Mouse (Mus musculus) lung, embryonic 15.5 days (tissue): ENCODE measurements around the gene Ksr1. TPM values are rescaled to one million over a fixed set of nuclear protein-coding genes. Genes with fewer than 3 reads are reported as not detected.
"Not testable (repeated sequence)": the region's sequence is repeated elsewhere in the genome, so short reads cannot be mapped to it uniquely, and the experiment has no call there.

Experiments used
- ATAC-seq: fragments of 200-750 bp; cut with Nextera tagmentation; 2 replicates; pipeline ENCODE4 v1.8.0; 2017; ENCODE audit warnings: moderate number of reproducible peaks, borderline replicate concordance; ENCODE audit not compliant: low FRiP score, low TSS enrichment; ENCODE audit errors: extremely low read depth
- H3K27ac ChIP-seq: fragments of 300-500 bp; sonication (generic); 2 replicates; pipeline ENCODE4 v1.5.1; 2015; ENCODE audit warnings: moderate library complexity, mild to moderate bottlenecking, inconsistent platforms
- H3K27me3 ChIP-seq: fragments of 300-500 bp; sonication (generic); 2 replicates; pipeline ENCODE4 v1.6.1; 2015; ENCODE audit warnings: inconsistent platforms
- H3K36me3 ChIP-seq: fragments of 300-500 bp; sonication (generic); 2 replicates; pipeline ENCODE4 v1.6.1; 2015; ENCODE audit warnings: inconsistent platforms
- H3K4me1 ChIP-seq: fragments of 300-500 bp; sonication (generic); 2 replicates; pipeline ENCODE4 v1.6.1; 2015; ENCODE audit warnings: inconsistent platforms
- H3K4me2 ChIP-seq: fragments of 300-500 bp; sonication (generic); 2 replicates; pipeline ENCODE4 v1.6.1; 2015; ENCODE audit warnings: inconsistent platforms, mild to moderate bottlenecking, moderate library complexity
- H3K4me3 ChIP-seq: fragments of 300-500 bp; sonication (generic); 2 replicates; pipeline ENCODE4 v1.5.1; 2015; ENCODE audit warnings: mild to moderate bottlenecking, inconsistent platforms
- H3K9ac ChIP-seq: fragments of 300-500 bp; sonication (generic); 2 replicates; pipeline ENCODE4 v1.6.1; 2015; ENCODE audit warnings: inconsistent platforms
- H3K9me3 ChIP-seq: fragments of 300-500 bp; sonication (generic); 2 replicates; pipeline ENCODE4 v1.6.1; 2016; ENCODE audit warnings: inconsistent platforms
- WGBS: fragments of 180-500 bp; shearing (Covaris S2); methylation state at CpG from one replicate; pipeline ENCODE4 v1.1.7; 2015; 5-methylcytosine and 5-hydroxymethylcytosine counted together
- polyA plus RNA-seq: library from polyadenylated mRNA; unstranded; fragments of >200 nt; fragmentation: Nextera tagmentation; extraction: Ambion mirVana; gene quantifications from 2 replicates; pipeline ENCODE4 v1.2.1, GENCODE M21; 2015

Gene Ksr1
- polyA plus RNA-seq, 1 experiment from 2014 or later, result 2.8 TPM

DNA sequence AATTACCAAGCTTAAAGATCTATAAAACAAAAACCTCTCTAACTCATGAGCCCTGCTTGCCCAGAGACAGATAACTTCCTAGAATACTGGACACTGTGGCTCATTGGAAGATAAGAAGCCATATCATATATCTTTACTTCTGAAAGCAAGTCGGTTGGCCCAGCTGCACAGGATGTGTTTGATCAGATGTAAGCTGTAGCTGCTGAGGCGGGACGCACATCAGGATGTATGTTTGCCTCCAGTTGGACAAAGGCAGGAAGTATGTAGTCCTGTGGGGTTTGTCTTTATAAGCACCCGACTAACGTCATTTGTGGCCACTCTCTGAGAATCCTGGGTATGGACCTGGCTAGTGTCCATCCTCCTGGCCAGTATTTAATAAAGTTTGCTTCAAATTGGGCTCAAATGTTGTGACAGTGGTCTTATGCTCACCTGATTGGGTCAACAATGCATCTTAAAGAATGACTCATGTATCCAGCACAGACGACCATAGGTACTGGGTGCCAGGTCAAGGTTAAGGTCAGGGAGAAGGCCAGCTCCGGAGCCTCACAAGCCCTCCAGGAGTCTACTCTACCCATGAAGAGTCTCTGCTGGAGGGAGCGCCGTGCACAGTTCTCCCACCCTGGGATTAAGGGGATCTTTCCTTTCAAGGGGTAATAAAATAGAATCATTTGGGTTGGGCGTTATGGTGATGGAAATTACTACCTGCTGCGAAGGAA lies 143.0 kb downstream of the Ksr1 start:
- Histone ChIP-seq H3K27me3 (no peaks in the 10 kb centered on the region), H3K9ac (no peak overlapping the region), H3K4me3 (no peak overlapping the region), H3K9me3 (no peaks in the 10 kb centered on the region), H3K4me2 (no peak overlapping the region), H3K36me3 (no peaks in the 10 kb centered on the region), H3K4me1 (peaks cover 8% of the 10 kb centered on the region; the same call in 1 of the 2 replicates), H3K27ac (peak overlapping the region; percentile 82)
- WGBS, result 53% methylated on average over 11 of the region's 11 CpGs
- ATAC-seq, result peak; percentile 73

DNA sequence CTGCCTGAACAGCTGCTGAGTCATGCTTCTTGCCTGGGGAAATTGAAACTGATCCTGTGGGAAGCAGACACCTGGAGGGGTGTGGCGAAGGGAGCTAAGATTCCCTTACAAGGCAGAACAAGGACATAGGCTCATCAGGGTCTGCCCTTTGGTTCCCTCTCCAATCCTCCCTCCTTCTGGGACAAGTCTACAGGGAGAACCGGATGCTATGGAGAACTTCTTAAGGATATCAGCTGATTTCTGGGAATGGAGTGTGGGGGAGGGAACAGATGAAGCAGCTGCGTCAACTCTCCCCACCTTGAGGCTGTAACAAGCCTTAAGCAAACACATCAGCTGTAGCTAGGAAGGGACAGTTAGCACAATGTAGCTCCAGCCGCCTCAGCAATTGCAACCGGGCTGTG lies 143.7 kb downstream of the Ksr1 start:
- Histone ChIP-seq H3K4me3 (no peak overlapping the region), H3K9me3 (no peaks in the 10 kb centered on the region), H3K27ac (peak overlapping the region; percentile 82), H3K4me1 (peaks cover 8% of the 10 kb centered on the region; the same call in 1 of the 2 replicates), H3K27me3 (no peaks in the 10 kb centered on the region), H3K9ac (no peak overlapping the region), H3K36me3 (no peaks in the 10 kb centered on the region), H3K4me2 (no peak overlapping the region)
- 0 out of 2 replicates have a peak, but pooled peaks have one; percentile 44 for ATAC-seq
- WGBS, result 35% methylated on average over 5 of the region's 5 CpGs

DNA sequence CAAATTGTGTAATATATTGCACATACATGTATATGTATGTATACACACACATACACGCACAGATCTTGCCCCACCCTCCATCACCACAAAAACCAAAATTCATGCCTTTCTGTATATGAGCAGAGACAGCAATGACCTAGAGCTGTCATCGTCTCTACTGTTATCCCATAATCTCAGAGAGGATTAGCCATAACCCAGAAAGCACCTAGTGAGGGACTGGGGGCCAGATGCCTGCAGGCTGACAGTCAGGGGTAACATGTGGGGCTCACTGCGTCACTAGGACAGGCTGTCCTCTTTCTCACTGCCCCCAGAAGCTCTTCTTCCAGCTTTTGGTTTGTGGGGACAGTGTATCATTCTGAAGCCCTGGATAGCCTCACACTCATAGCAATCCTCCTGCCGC lies 144.3 kb downstream of the Ksr1 start:
- WGBS, result 81% methylated on average over 4 of the region's 4 CpGs
- Histone ChIP-seq H3K9me3 (no peaks in the 10 kb centered on the region), H3K4me2 (no peak overlapping the region), H3K27ac (peak overlapping the region; percentile 82), H3K9ac (no peak overlapping the region), H3K36me3 (no peaks in the 10 kb centered on the region), H3K4me3 (no peak overlapping the region), H3K4me1 (peaks cover 8% of the 10 kb centered on the region; the same call in 1 of the 2 replicates), H3K27me3 (no peaks in the 10 kb centered on the region)
- no peak for ATAC-seq

DNA sequence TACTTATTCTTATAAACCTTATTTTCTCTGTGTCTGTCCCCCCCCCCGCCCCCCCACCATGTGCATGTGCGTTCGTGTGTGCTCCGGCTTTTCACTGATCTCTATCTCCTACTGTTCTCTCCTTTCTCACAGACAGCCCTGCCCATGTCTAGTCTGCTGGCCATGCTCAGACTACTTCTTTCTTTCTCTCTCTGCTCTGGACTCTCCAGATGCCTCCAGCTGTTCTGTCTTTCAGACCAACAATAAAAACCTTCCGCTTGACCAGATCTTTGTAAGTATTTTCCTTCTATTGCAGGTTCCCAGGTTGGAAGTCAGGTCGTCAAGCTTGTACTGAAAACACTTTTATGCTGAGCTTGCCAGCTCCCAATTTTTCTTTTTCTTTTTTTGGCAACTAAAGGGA lies 147.1 kb downstream of the Ksr1 start:
- Histone ChIP-seq H3K4me3 (no peak overlapping the region), H3K4me1 (peaks cover 8% of the 10 kb centered on the region; the same call in 1 of the 2 replicates), H3K9ac (no peak overlapping the region), H3K9me3 (no peaks in the 10 kb centered on the region), H3K27me3 (no peaks in the 10 kb centered on the region), H3K36me3 (no peaks in the 10 kb centered on the region), H3K4me2 (no peak overlapping the region), H3K27ac (no peak overlapping the region)
- no peak for ATAC-seq
- 62% methylated on average over 6 of the region's 6 CpGs for WGBS

DNA sequence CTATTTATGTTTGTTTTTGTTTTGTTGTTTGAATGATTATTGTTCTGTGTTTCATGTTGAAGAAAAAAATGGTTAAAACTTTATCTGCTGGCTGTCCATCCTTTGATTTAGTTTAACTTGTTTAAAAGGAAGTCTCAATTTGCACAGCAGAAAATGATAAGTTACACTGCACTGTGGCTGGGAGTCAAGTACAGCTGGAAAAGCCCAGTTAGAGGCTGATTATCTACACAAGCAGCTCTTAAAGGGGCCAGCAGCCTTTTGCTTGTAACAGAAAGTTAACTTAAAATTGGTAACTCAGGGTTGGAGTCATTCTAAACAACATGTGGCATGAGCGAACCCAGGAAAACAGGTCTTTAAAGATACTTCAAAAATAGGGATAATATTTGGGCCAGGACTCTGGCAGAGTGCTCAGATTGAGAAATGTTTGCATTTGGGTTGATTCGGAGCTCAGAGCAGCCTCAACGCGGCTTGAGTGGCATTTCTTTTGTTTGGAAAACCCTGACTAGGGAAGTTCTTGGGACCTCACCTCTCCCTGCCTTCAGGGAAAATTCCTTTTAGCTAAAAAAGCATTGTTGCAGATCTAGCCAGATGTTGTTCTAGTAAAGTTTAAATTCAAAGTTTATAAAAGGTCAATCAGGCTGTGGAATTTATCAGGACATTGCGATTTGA lies 155.2 kb downstream of the Ksr1 start:
- not testable (repeated sequence) for H3K9me3 ChIP-seq, H3K27ac ChIP-seq, H3K9ac ChIP-seq, ATAC-seq, H3K4me3 ChIP-seq, H3K4me2 ChIP-seq, H3K4me1 ChIP-seq, H3K27me3 ChIP-seq, H3K36me3 ChIP-seq
- 64% methylated on average over 5 of the region's 5 CpGs for WGBS

DNA sequence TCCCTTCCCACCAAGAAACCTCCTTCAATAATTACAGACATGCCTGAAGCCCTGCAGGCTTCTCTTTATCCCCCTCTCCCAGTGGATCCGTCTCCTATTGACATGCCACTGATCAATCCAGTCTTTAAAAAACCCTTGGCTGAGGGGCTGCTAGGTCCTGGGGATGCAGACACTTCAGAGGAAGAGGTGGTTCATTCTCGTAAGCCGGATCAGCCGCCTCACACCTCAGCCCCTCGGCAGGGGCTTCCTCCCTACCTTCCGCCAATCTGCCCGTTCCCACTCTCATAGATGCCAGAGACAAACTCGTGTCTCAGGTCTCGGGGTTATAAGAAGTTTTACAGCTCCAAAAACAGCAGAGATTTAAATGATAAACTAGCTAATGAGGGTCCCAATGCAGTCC lies 156.1 kb downstream of the Ksr1 start:
- Histone ChIP-seq H3K27me3 (no peaks in the 10 kb centered on the region), H3K4me2 (no peak overlapping the region), H3K9ac (no peak overlapping the region), H3K4me1 (peaks cover 2% of the 10 kb centered on the region), H3K9me3 (no peaks in the 10 kb centered on the region; the same call in 1 of the 2 replicates), H3K4me3 (no peak overlapping the region), H3K27ac (no peak overlapping the region), H3K36me3 (no peaks in the 10 kb centered on the region)
- no peak for ATAC-seq
- 91% methylated on average over 9 of the region's 9 CpGs for WGBS

DNA sequence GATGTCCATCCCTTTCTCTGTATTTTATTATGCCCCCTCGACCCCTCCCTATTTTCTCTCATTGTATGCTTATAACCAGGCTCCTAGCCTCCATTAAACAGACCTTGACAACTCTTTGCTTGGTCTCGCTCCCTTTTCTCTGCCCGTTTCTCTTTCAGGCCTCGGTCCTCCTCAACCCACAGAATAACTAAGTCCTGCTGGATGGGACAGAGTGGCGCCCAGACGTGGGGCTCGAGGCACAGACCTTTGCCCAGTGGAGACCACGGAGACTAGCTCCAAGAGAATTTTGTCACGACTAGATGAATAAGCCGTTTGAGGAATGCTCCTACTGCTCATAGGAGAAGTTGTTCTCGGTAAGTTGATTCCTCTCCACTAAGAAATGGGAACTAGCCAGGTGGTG lies 157.0 kb downstream of the Ksr1 start:
- 92% methylated on average over 11 of the region's 11 CpGs for WGBS
- not testable (repeated sequence) for H3K4me2 ChIP-seq, H3K9ac ChIP-seq, H3K36me3 ChIP-seq, H3K27ac ChIP-seq, H3K4me3 ChIP-seq, H3K9me3 ChIP-seq, ATAC-seq, H3K27me3 ChIP-seq
- H3K4me1 ChIP-seq, result peaks cover 11% of the 10 kb centered on the region

DNA sequence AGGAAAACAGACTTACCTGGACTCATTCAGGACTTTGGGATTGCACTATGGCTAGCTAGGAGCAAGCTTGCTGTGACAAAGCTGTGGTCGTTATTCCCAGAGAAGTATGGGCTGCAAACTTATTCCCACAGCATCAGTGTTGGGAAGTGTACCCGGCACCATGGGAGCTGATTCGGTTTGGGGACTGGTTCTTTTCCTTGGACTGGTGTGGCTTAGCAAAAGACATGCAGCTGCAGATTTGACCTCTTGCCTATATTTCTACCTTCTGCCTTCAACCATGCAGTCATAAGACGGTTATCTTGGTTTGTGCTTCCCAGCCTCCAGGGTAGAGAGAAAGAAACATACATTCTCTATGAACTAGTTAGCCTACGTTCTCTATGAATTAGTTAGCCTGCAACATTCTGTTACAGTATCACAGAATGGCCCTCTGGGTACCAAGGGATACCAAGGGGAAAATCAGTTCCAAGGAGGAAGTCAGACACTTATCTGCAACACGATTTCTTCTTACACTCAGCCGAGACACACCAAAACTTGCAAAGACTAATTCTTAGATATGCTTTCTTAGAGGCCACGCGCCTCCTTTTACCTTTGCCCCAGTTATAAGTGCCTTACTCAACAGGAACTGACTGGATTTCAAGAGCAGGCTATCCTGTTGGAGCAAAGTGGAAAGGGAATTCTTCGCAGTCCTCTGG lies 159.8 kb downstream of the Ksr1 start:
- Histone ChIP-seq H3K9ac (no peak overlapping the region), H3K36me3 (no peaks in the 10 kb centered on the region), H3K27ac (no peak overlapping the region), H3K4me2 (no peak overlapping the region), H3K4me1 (peaks cover 14% of the 10 kb centered on the region), H3K9me3 (no peaks in the 10 kb centered on the region), H3K27me3 (no peaks in the 10 kb centered on the region), H3K4me3 (no peak overlapping the region)
- 79% methylated on average over 10 of the region's 10 CpGs for WGBS
- no peak for ATAC-seq

DNA sequence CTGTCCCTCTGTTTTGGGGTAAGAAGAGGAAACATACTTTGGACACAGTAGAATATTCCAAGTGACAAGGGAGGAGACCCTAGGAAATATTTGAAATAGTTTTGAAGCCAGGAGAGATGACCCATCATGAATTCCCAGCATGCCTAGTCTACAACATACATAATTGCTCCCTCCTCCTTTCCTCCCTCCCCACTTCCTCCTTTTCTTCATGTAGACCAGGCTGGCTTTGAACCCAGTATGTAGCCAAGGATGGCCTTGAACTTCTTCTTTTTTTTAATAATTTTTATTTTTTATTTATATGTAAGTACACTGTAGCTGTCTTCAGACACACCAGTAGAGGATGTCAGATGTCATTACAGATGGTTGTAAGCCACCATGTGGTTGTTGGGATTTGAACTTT lies 160.7 kb downstream of the Ksr1 start:
- Histone ChIP-seq H3K27ac (no peak overlapping the region), H3K27me3 (no peaks in the 10 kb centered on the region), H3K4me3 (no peak overlapping the region), H3K9me3 (no peaks in the 10 kb centered on the region), H3K4me2 (no peak overlapping the region), H3K9ac (no peak overlapping the region), H3K36me3 (no peaks in the 10 kb centered on the region), H3K4me1 (peaks cover 14% of the 10 kb centered on the region)
- no peak for ATAC-seq

DNA sequence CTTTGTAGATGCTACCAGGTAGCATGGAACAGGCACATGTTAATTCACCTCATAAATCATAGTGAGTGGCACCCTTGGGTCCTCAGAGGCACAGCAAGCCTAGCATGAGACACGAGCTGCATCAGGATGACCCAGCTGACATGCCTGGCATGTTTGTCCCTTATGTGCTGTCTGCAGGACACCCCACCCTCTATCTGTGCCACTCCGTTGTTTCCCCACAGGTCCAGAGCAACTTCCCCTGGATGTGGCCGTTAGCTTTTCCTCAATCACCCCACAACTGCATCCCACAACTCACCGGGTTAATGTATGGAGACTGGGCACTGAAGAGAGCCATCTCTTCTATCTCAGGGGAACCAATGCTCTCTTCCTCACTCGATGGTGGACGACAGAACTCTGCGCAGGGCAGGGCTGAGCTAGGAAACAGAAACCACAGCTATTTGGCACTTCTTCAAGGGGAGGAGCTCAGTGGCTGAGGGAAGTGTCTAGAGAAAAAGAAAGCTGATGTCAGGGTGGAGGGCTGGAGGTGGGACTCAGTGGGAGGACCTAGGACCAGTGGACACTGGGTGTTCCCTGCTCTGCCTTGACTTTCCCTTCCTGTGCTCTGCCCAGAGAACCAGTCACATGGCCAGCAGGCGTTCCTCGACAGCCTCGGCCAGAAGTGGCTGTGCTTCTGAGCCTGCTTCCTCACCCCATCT lies 161.6 kb downstream of the Ksr1 start, which contains the start of gene Lgals9:
Gene Lgals9, minus strand, starts transcription at position 464 of the 695 bp plus-strand sequence.
- peaks cover 14% of the 10 kb centered on the region for H3K4me1 ChIP-seq
- H3K4me2 ChIP-seq, result peak within 1 kb of the TSS; percentile 43
- no peaks in the 10 kb centered on the region for H3K36me3 ChIP-seq
- H3K9me3 ChIP-seq, result no peaks in the 10 kb centered on the region
- H3K4me3 ChIP-seq, result peak within 1 kb of the TSS; percentile 34
- H3K9ac ChIP-seq, result peak within 1 kb of the TSS; percentile 30; the same call in 1 of the 2 replicates
- ATAC-seq, result peak; percentile 91
- WGBS, result 37% methylated on average over 10 of the region's 10 CpGs
- H3K27me3 ChIP-seq, result no peaks in the 10 kb centered on the region
- H3K27ac ChIP-seq, result peak within 1 kb of the TSS; percentile 41; the same call in 1 of the 2 replicates

DNA sequence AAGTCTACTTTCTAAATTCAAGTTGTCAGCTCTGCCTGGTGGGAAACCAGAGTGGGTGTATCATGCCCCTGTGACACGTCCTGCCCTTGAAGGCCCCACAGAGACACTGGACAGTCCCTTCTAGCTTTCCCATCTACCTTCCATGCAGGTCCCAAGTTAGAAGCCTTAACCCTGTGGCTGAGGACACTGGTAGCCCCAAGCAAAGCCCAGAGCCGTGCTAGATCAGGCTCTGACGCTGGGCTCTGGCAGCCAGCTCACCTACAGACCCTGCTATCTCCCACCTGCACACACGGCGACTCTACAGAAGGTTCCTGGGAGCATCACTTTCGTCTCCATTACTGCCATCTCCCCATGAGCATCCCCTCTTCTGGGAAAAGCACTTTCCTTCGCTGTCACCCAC lies 162.7 kb downstream of the Ksr1 start:
- peaks cover 14% of the 10 kb centered on the region for H3K4me1 ChIP-seq
- H3K36me3 ChIP-seq, result no peaks in the 10 kb centered on the region
- 78% methylated on average over 7 of the region's 7 CpGs for whole genome bisulfite sequencing
- H3K9ac ChIP-seq, result no peak overlapping the region
- ATAC-seq, result no peak
- peak overlapping the region; percentile 43; the same call in 1 of the 2 replicates for H3K4me2 ChIP-seq
- H3K4me3 ChIP-seq, result no peak overlapping the region
- H3K27ac ChIP-seq, result no peak overlapping the region
- no peaks in the 10 kb centered on the region for H3K27me3 ChIP-seq
- H3K9me3 ChIP-seq, result no peaks in the 10 kb centered on the region
